10 mouse cellular contexts compared by ENCODE assay signal in genomic region chr9:37368860-37369259, GRCm38 (mm10). TPM values are rescaled to one million over a fixed set of nuclear protein-coding genes. Genes with fewer than 3 reads are reported as not detected.
DNase-seq lines count a peak whose midpoint lies in the region; ATAC-seq lines count a peak whose summit lies in the region.
"Had no signal": no experiment of that assay in that cellular context is flagged by ENCODE, and none has a peak within 500 bp of the region (broad histone marks: within the 10 kb centered on the region; RNA-seq: fewer than 3 reads in every experiment).

No protein-coding gene starts in this region.

- H3K4me2 ChIP-seq in midbrain, embryonic 16.5 days (ENCODE audit: low read length) = peak overlapping the region; percentile 31; the same call in 1 of the 2 replicates
- H3K4me2 ChIP-seq in midbrain, embryonic 14.5 days (ENCODE audit: low read length) = no peak overlapping the region
- no peak overlapping the region for H3K4me2 ChIP-seq in forebrain, embryonic 15.5 days (replicated peaks)

- 0 out of 2 replicates have a peak overlapping the region, but pooled peaks have one; percentile 2 for H3K4me3 ChIP-seq in midbrain, embryonic 16.5 days (ENCODE audit: low read depth, low read length)
- no peak overlapping the region for H3K4me3 ChIP-seq in midbrain, embryonic 14.5 days (replicated peaks; ENCODE audit: low read depth, low read length)
- H3K4me3 ChIP-seq in forebrain, embryonic 15.5 days = no peak overlapping the region
- H3K4me3 ChIP-seq: megakaryocyte, embryonic 14.5 days had no signal

- no peaks in the 10 kb centered on the region for H3K27me3 ChIP-seq in midbrain, embryonic 16.5 days (ENCODE audit: control insufficient read depth, insufficient read depth, low read depth, low read length)
- H3K27me3 ChIP-seq in midbrain, embryonic 14.5 days (ENCODE audit: control insufficient read depth, insufficient read depth, low read length) = no peaks in the 10 kb centered on the region
- H3K27me3 ChIP-seq in forebrain, embryonic 15.5 days = no peaks in the 10 kb centered on the region

- DNase-seq in adrenal gland, postnatal 14 days = peak; percentile 32
- no peak for DNase-seq in adrenal gland, adult 8-10 months
- DNase-seq in midbrain, embryonic 14.5 days = no peak
- peak; percentile 68 to 76 for DNase-seq in kidney, postnatal 36 days
- DNase-seq in yolk sac, embryonic 10.5 days (ENCODE audit: low spot score) = peak; percentile 13
- DNase-seq: cerebellum, postnatal 25 days had no signal

- no peak overlapping the region for H3K9ac ChIP-seq in midbrain, embryonic 16.5 days (ENCODE audit: low read depth, low read length)
- H3K9ac ChIP-seq in midbrain, embryonic 14.5 days (replicated peaks; ENCODE audit: low read length) = no peak overlapping the region
- H3K9ac ChIP-seq in forebrain, embryonic 15.5 days (replicated peaks) = no peak overlapping the region

- H3K4me1 ChIP-seq in midbrain, embryonic 16.5 days (ENCODE audit: control insufficient read depth, insufficient read depth, low read length) = no peaks in the 10 kb centered on the region
- no peaks in the 10 kb centered on the region for H3K4me1 ChIP-seq in midbrain, embryonic 14.5 days (ENCODE audit: control insufficient read depth, insufficient read depth, low read length)
- H3K4me1 ChIP-seq in forebrain, embryonic 15.5 days = no peaks in the 10 kb centered on the region

- no peaks in the 10 kb centered on the region for H3K36me3 ChIP-seq in midbrain, embryonic 16.5 days (ENCODE audit: control insufficient read depth, insufficient read depth, low read length)
- H3K36me3 ChIP-seq in midbrain, embryonic 14.5 days (ENCODE audit: control insufficient read depth, insufficient read depth, low read length) = no peaks in the 10 kb centered on the region
- H3K36me3 ChIP-seq in forebrain, embryonic 15.5 days = no peaks in the 10 kb centered on the region

- 79% methylated on average over 8 of the region's 8 CpGs for WGBS in midbrain, embryonic 16.5 days
- WGBS in midbrain, embryonic 14.5 days = 84% methylated on average over 8 of the region's 8 CpGs
- 82% methylated on average over 8 of the region's 8 CpGs for WGBS in forebrain, embryonic 15.5 days

- H3K27ac ChIP-seq in midbrain, embryonic 16.5 days (ENCODE audit: low read length) = no peak overlapping the region
- no peak overlapping the region for H3K27ac ChIP-seq in midbrain, embryonic 14.5 days (replicated peaks; ENCODE audit: low read depth, low read length)
- H3K27ac ChIP-seq in forebrain, embryonic 15.5 days (replicated peaks) = no peak overlapping the region

- no peaks in the 10 kb centered on the region for H3K9me3 ChIP-seq in midbrain, embryonic 16.5 days (replicated peaks; ENCODE audit: control insufficient read depth, low read length, poor library complexity, severe bottlenecking)
- H3K9me3 ChIP-seq in midbrain, embryonic 14.5 days (ENCODE audit: control insufficient read depth, low read length) = no peaks in the 10 kb centered on the region
- no peaks in the 10 kb centered on the region for H3K9me3 ChIP-seq in forebrain, embryonic 15.5 days
- H3K9me3 ChIP-seq: megakaryocyte, embryonic 14.5 days had no signal

- no peak for ATAC-seq in midbrain, embryonic 16.5 days
- ATAC-seq in midbrain, embryonic 14.5 days (ENCODE audit: low FRiP score, low TSS enrichment) = no peak
- no peak for ATAC-seq in forebrain, embryonic 15.5 days (replicated peaks)
- ATAC-seq in activated CD4-positive, CD25-positive, alpha-beta regulatory T cell, adult 4 months = no peak

RNA-seq across cellular contexts. Expression of gene Hepacam, which starts 1.7 kb away (rescaled TPM):
- 0.26 TPM in 2 replicates for total RNA-seq in adrenal gland, postnatal 14 days (2021)
- total RNA-seq in adrenal gland, adult 8-10 months (2022) = under 1 TPM in 3 of 4 experiments, not detected in 1; 0.14 to 0.31 (median 0.30) TPM
- polyA plus RNA-seq in midbrain, embryonic 16.5 days (2015; fragmentation: Nextera tagmentation; extraction: Ambion mirVana) = 14.2 and 28.3 TPM in 2 replicates
- 6.1 and 11.9 TPM in 2 replicates for polyA plus RNA-seq in midbrain, embryonic 14.5 days (2014; fragmentation: Nextera tagmentation; extraction: Ambion mirVana)
- polyA plus RNA-seq in forebrain, embryonic 15.5 days (2015; fragmentation: Nextera tagmentation; extraction: Ambion mirVana) = 3.4 and 4.9 TPM in 2 replicates
- not detected for polyA plus RNA-seq in activated CD4-positive, CD25-positive, alpha-beta regulatory T cell, adult 4 months (2017; shearing (Covaris generic))

RNA-seq across cellular contexts. Expression of gene Ccdc15, which starts 20.6 kb away (rescaled TPM):
- 2.9 and 4.2 TPM in 2 replicates for total RNA-seq in adrenal gland, postnatal 14 days (2021)
- 1 to 10 TPM; 2.8 to 5.3 (median 3.9) TPM for total RNA-seq in adrenal gland, adult 8-10 months (2022)
- 7.3 and 9.2 TPM in 2 replicates for polyA plus RNA-seq in midbrain, embryonic 16.5 days (2015; fragmentation: Nextera tagmentation; extraction: Ambion mirVana)
- 8.5 and 9.4 TPM in 2 replicates for polyA plus RNA-seq in midbrain, embryonic 14.5 days (2014; fragmentation: Nextera tagmentation; extraction: Ambion mirVana)
- polyA plus RNA-seq in forebrain, embryonic 15.5 days (2015; fragmentation: Nextera tagmentation; extraction: Ambion mirVana) = 8.9 and 9.0 TPM in 2 replicates
- polyA plus RNA-seq in activated CD4-positive, CD25-positive, alpha-beta regulatory T cell, adult 4 months (2017; shearing (Covaris generic)) = 1 to 10 TPM; 3.8 to 6.9 TPM

RNA-seq across cellular contexts. Expression of gene Robo4, which starts 32.8 kb away (rescaled TPM):
- 30.9 and 37.3 TPM in 2 replicates for total RNA-seq in adrenal gland, postnatal 14 days (2021)
- 10 to 100 TPM; 24.3 to 37.8 (median 29.3) TPM for total RNA-seq in adrenal gland, adult 8-10 months (2022)
- polyA plus RNA-seq in midbrain, embryonic 16.5 days (2015; fragmentation: Nextera tagmentation; extraction: Ambion mirVana) = 4.2 and 5.5 TPM in 2 replicates
- polyA plus RNA-seq in midbrain, embryonic 14.5 days (2014; fragmentation: Nextera tagmentation; extraction: Ambion mirVana) = 2.6 and 4.5 TPM in 2 replicates
- polyA plus RNA-seq in forebrain, embryonic 15.5 days (2015; fragmentation: Nextera tagmentation; extraction: Ambion mirVana) = 3.3 and 4.2 TPM in 2 replicates
- polyA plus RNA-seq in activated CD4-positive, CD25-positive, alpha-beta regulatory T cell, adult 4 months (2017; shearing (Covaris generic)) = not detected

Comparison
In these comparisons a context has a peak if more than half of its experiments do, and no peak if none do; other contexts are left out.
1. DNase-seq: peak in adrenal gland, postnatal 14 days (single experiment), kidney, postnatal 36 days (2 of 2) and yolk sac, embryonic 10.5 days (single experiment); none in adrenal gland, adult 8-10 months (single experiment) and midbrain, embryonic 14.5 days (single experiment).